Comparison of ENCODE assay signal across 9 mouse cellular contexts in the genomic region with DNA sequence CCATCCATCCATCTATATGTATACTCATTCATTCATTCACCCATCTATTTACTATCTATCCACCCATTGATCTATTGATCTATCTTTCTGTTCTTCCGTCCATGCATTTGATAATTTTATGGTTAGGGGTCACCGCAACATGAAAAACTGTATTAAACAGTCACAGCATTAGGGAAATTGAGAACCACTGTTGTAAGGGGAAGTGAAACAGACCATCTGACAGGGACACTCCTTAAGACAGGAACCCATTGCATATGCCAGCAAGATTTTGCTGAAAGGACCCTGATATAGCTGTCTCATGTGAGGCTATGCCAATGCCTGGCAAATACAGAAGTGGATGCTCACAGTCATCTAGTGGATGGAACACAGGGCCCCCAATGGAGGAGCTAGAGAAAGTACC. TPM values are rescaled to one million over a fixed set of nuclear protein-coding genes. Genes with fewer than 3 reads are reported as not detected.
A peak's percentile ranks its signal among the peaks of the same experiment; 100 is the strongest.
DNase-seq lines count a peak whose midpoint lies in the region; ATAC-seq and TF ChIP-seq lines count a peak whose summit lies in the region.
"Not testable (repeated sequence)": the region's sequence is repeated elsewhere in the genome, so short reads cannot be mapped to it uniquely, and the experiment has no call there.
"Had no signal": no experiment of that assay in that cellular context is flagged by ENCODE, and none has a peak within 500 bp of the region (broad histone marks: within the 10 kb centered on the region; RNA-seq: fewer than 3 reads in every experiment).

No protein-coding gene starts in this region.

- TF ChIP-seq RAD21 in CH12.LX (IDR thresholded peaks at IDR 0.05; ENCODE audit: low read depth, low read length) = not testable (repeated sequence)

- not testable (repeated sequence) for H3K36me3 ChIP-seq in CH12.LX (replicated peaks in 1 of 2; ENCODE audit: control insufficient read depth in 1 of 2, insufficient read depth in 1 of 2, low read length in 1 of 2); hindbrain, embryonic 12.5 days; hindbrain, embryonic 15.5 days; midbrain, embryonic 14.5 days (ENCODE audit: control insufficient read depth, insufficient read depth, low read length); neural tube, embryonic 13.5 days; splenic B cell, adult 2 months (ENCODE audit: control insufficient read depth, insufficient read depth, low read length, poor library complexity, severe bottlenecking)

- H3K4me2 ChIP-seq in CH12.LX (ENCODE audit: insufficient read depth, low read depth, poor library complexity, severe bottlenecking); hindbrain, embryonic 12.5 days (replicated peaks); hindbrain, embryonic 15.5 days; midbrain, embryonic 14.5 days (ENCODE audit: low read length); neural tube, embryonic 13.5 days: not testable (repeated sequence)

- 81% methylated on average over 2 of the region's 2 CpGs for WGBS in hindbrain, embryonic 12.5 days
- WGBS in hindbrain, embryonic 15.5 days = 83% methylated on average over 2 of the region's 2 CpGs
- WGBS in midbrain, embryonic 14.5 days = 82% methylated on average over 2 of the region's 2 CpGs
- 78% methylated on average over 2 of the region's 2 CpGs for WGBS in neural tube, embryonic 13.5 days

- dilution Hi-C loops in CH12.LX (cut with MboI; ENCODE audit: extremely low pct_ligation_motif_present, extremely low pct_unique_long_range_greater_than_20kb, low sequenced_read_pairs) = not testable (repeated sequence)

- peak; percentile 23 for DNase-seq in CH12.LX (ENCODE audit: extremely low read depth)
- not testable (repeated sequence) for DNase-seq in midbrain, embryonic 14.5 days
- DNase-seq in splenic B cell, adult 2 months (ENCODE audit: low read depth, low spot score) = peak; percentile 32

- TF ChIP-seq EP300 in CH12.LX (IDR thresholded peaks at IDR 0.05; ENCODE audit: low read length) = 0 out of 2 replicates have a peak, but pooled peaks have one; percentile 46

- peak; percentile 86 for ATAC-seq in granulocyte monocyte progenitor cell, adult 5-6 weeks (replicated peaks; ENCODE audit: poor library complexity, severe bottlenecking)
- ATAC-seq in hindbrain, embryonic 12.5 days (ENCODE audit: low FRiP score); hindbrain, embryonic 15.5 days (ENCODE audit: low FRiP score, low read depth); midbrain, embryonic 14.5 days (ENCODE audit: low FRiP score, low TSS enrichment); neural tube, embryonic 13.5 days (ENCODE audit: low read depth): not testable (repeated sequence)
- peak; percentile 69 for ATAC-seq in megakaryocyte progenitor cell, adult 5-6 weeks (replicated peaks; ENCODE audit: poor library complexity)

- H3K27me3 ChIP-seq in CH12.LX (replicated peaks); hindbrain, embryonic 12.5 days; hindbrain, embryonic 15.5 days; midbrain, embryonic 14.5 days (ENCODE audit: control insufficient read depth, insufficient read depth, low read length); neural tube, embryonic 13.5 days; splenic B cell, adult 2 months (ENCODE audit: control insufficient read depth, insufficient read depth, low read length, poor library complexity, severe bottlenecking): not testable (repeated sequence)

- H3K9me3 ChIP-seq in CH12.LX (replicated peaks; ENCODE audit: low read length); hindbrain, embryonic 12.5 days (replicated peaks); hindbrain, embryonic 15.5 days; midbrain, embryonic 14.5 days (ENCODE audit: control insufficient read depth, low read length); neural tube, embryonic 13.5 days: not testable (repeated sequence)

- not testable (repeated sequence) for H3K9ac ChIP-seq in CH12.LX (ENCODE audit: insufficient read depth, low read depth); hindbrain, embryonic 12.5 days; hindbrain, embryonic 15.5 days; midbrain, embryonic 14.5 days (replicated peaks; ENCODE audit: low read length); neural tube, embryonic 13.5 days

- TF ChIP-seq POLR2A in CH12.LX (IDR thresholded peaks at IDR 0.05; ENCODE audit: low read depth, low read length) = not testable (repeated sequence)

- not testable (repeated sequence) for H3K27ac ChIP-seq in CH12.LX (ENCODE audit: insufficient read depth, low read depth)
- H3K27ac ChIP-seq in hindbrain, embryonic 12.5 days = peak overlapping the region; percentile 73
- peak overlapping the region; percentile 61; the same call in 1 of the 2 replicates for H3K27ac ChIP-seq in hindbrain, embryonic 15.5 days (replicated peaks)
- peak overlapping the region; percentile 75 for H3K27ac ChIP-seq in midbrain, embryonic 14.5 days (replicated peaks; ENCODE audit: low read depth, low read length)
- H3K27ac ChIP-seq in neural tube, embryonic 13.5 days (replicated peaks) = peak overlapping the region; percentile 80

- TF ChIP-seq CTCF in CH12.LX (conservative IDR thresholded peaks at IDR 0.05 in 1 of 2, IDR thresholded peaks at IDR 0.05 in 1 of 2; ENCODE audit: low read depth in 2 of 2, low read length in 2 of 2) = not testable (repeated sequence)

- H3K79me2 ChIP-seq in CH12.LX (replicated peaks; ENCODE audit: control insufficient read depth, extremely low read depth, insufficient read depth, poor library complexity, severe bottlenecking) = not testable (repeated sequence)

- in situ Hi-C loops in CH12.LX (cut with MboI; ENCODE audit: low pct_ligation_motif_present, low pct_unique_long_range_greater_than_20kb, low sequenced_read_pairs) = not testable (repeated sequence)

- H3K4me1 ChIP-seq in CH12.LX (ENCODE audit: control insufficient read depth in 1 of 2, insufficient read depth in 2 of 2) = peaks cover 0 to 16% of the 10 kb centered on the region in 2 experiments; a peak in 3 of 4 replicates
- peaks cover 29% of the 10 kb centered on the region for H3K4me1 ChIP-seq in hindbrain, embryonic 12.5 days
- H3K4me1 ChIP-seq in hindbrain, embryonic 15.5 days (replicated peaks) = peaks cover 22% of the 10 kb centered on the region
- peaks cover 21% of the 10 kb centered on the region for H3K4me1 ChIP-seq in midbrain, embryonic 14.5 days (ENCODE audit: control insufficient read depth, insufficient read depth, low read length)
- H3K4me1 ChIP-seq in neural tube, embryonic 13.5 days (replicated peaks) = peaks cover 39% of the 10 kb centered on the region

- not testable (repeated sequence) for H3K4me3 ChIP-seq in CH12.LX (replicated peaks in 1 of 3; ENCODE audit: low read depth in 2 of 3, low read length in 2 of 3, poor library complexity in 1 of 3); hindbrain, embryonic 12.5 days; hindbrain, embryonic 15.5 days; midbrain, embryonic 14.5 days (replicated peaks; ENCODE audit: low read depth, low read length); neural tube, embryonic 13.5 days

RNA-seq across cellular contexts. Expression of a gene that starts 38.6 kb away (rescaled TPM):
- 43.0 and 55.8 TPM in 2 replicates for total RNA-seq in CH12.LX (2012; rRNA removed)
- total RNA-seq in CH12.LX (2014; rRNA removed) = 48.6 and 51.4 TPM in 2 replicates
- 37.0 and 38.3 TPM in 2 replicates for polyA plus RNA-seq in CH12.LX (2012; ENCODE audit: insufficient read length, low read depth)
- 14.8 and 22.5 TPM in 2 replicates for total RNA-seq in granulocyte monocyte progenitor cell, adult 5-6 weeks (2014; fragmentation: Nextera tagmentation)
- total RNA-seq in granulocyte monocyte progenitor cell, adult 5-6 weeks (2017) = 16.1 and 22.4 TPM in 2 replicates
- 47.2 and 49.4 TPM in 2 replicates for polyA plus RNA-seq in hindbrain, embryonic 12.5 days (2016; fragmentation: Nextera tagmentation; extraction: Ambion mirVana)
- 66.0 and 66.3 TPM in 2 replicates for polyA plus RNA-seq in hindbrain, embryonic 15.5 days (2015; fragmentation: Nextera tagmentation; extraction: Ambion mirVana)
- 14.7 and 18.5 TPM in 2 replicates for total RNA-seq in megakaryocyte progenitor cell, adult 5-6 weeks (2015)
- 14.7 and 19.1 TPM in 2 replicates for total RNA-seq in megakaryocyte progenitor cell, adult 5-6 weeks (2017)
- 56.7 and 68.6 TPM in 2 replicates for polyA plus RNA-seq in midbrain, embryonic 14.5 days (2014; fragmentation: Nextera tagmentation; extraction: Ambion mirVana)
- polyA plus RNA-seq in neural tube, embryonic 13.5 days (2015; fragmentation: Nextera tagmentation; extraction: Ambion mirVana) = 55.4 and 58.9 TPM in 2 replicates

RNA-seq across cellular contexts. Expression of a gene that starts 45.9 kb away (rescaled TPM):
- total RNA-seq in CH12.LX (2012; rRNA removed) = 4.2 and 5.0 TPM in 2 replicates
- total RNA-seq in CH12.LX (2014; rRNA removed) = 3.7 and 4.0 TPM in 2 replicates
- polyA plus RNA-seq in CH12.LX (2012; ENCODE audit: insufficient read length, low read depth) = 10.5 and 13.7 TPM in 2 replicates
- total RNA-seq in granulocyte monocyte progenitor cell, adult 5-6 weeks (2014; fragmentation: Nextera tagmentation) = 18.2 and 28.0 TPM in 2 replicates
- 3.7 and 6.3 TPM in 2 replicates for total RNA-seq in granulocyte monocyte progenitor cell, adult 5-6 weeks (2017)
- 18.3 and 19.8 TPM in 2 replicates for polyA plus RNA-seq in hindbrain, embryonic 12.5 days (2016; fragmentation: Nextera tagmentation; extraction: Ambion mirVana)
- 13.8 TPM in 2 replicates for polyA plus RNA-seq in hindbrain, embryonic 15.5 days (2015; fragmentation: Nextera tagmentation; extraction: Ambion mirVana)
- 8.3 and 17.3 TPM in 2 replicates for total RNA-seq in megakaryocyte progenitor cell, adult 5-6 weeks (2015)
- total RNA-seq in megakaryocyte progenitor cell, adult 5-6 weeks (2017) = 4.2 and 6.4 TPM in 2 replicates
- 12.1 and 20.8 TPM in 2 replicates for polyA plus RNA-seq in midbrain, embryonic 14.5 days (2014; fragmentation: Nextera tagmentation; extraction: Ambion mirVana)
- polyA plus RNA-seq in neural tube, embryonic 13.5 days (2015; fragmentation: Nextera tagmentation; extraction: Ambion mirVana) = 16.0 and 16.2 TPM in 2 replicates

RNA-seq across cellular contexts. Expression of a gene that starts 47.8 kb away (rescaled TPM):
- total RNA-seq in CH12.LX (2012; rRNA removed) = 264 and 291 TPM in 2 replicates
- 134 and 155 TPM in 2 replicates for total RNA-seq in CH12.LX (2014; rRNA removed)
- 264 and 328 TPM in 2 replicates for polyA plus RNA-seq in CH12.LX (2012; ENCODE audit: insufficient read length, low read depth)
- total RNA-seq in granulocyte monocyte progenitor cell, adult 5-6 weeks (2014; fragmentation: Nextera tagmentation) = 459 and 544 TPM in 2 replicates
- total RNA-seq in granulocyte monocyte progenitor cell, adult 5-6 weeks (2017) = 101 and 107 TPM in 2 replicates
- 445 and 471 TPM in 2 replicates for polyA plus RNA-seq in hindbrain, embryonic 12.5 days (2016; fragmentation: Nextera tagmentation; extraction: Ambion mirVana)
- 441 and 476 TPM in 2 replicates for polyA plus RNA-seq in hindbrain, embryonic 15.5 days (2015; fragmentation: Nextera tagmentation; extraction: Ambion mirVana)
- total RNA-seq in megakaryocyte progenitor cell, adult 5-6 weeks (2015) = 420 and 464 TPM in 2 replicates
- total RNA-seq in megakaryocyte progenitor cell, adult 5-6 weeks (2017) = 94.8 and 151 TPM in 2 replicates
- polyA plus RNA-seq in midbrain, embryonic 14.5 days (2014; fragmentation: Nextera tagmentation; extraction: Ambion mirVana) = 444 and 552 TPM in 2 replicates
- polyA plus RNA-seq in neural tube, embryonic 13.5 days (2015; fragmentation: Nextera tagmentation; extraction: Ambion mirVana) = 479 and 545 TPM in 2 replicates

RNA-seq across cellular contexts. Expression of a gene that starts 55.7 kb away (rescaled TPM):
- 0.08 TPM in 1 of 2 replicates, not detected in the other for total RNA-seq in CH12.LX (2012; rRNA removed)
- total RNA-seq in CH12.LX (2014; rRNA removed) = not detected in 2 replicates
- 0.14 and 0.47 TPM in 2 replicates for polyA plus RNA-seq in CH12.LX (2012; ENCODE audit: insufficient read length, low read depth)
- not detected in 2 replicates for total RNA-seq in granulocyte monocyte progenitor cell, adult 5-6 weeks (2014; fragmentation: Nextera tagmentation)
- total RNA-seq in granulocyte monocyte progenitor cell, adult 5-6 weeks (2017) = 0.09 TPM in 1 of 2 replicates, not detected in the other
- polyA plus RNA-seq in hindbrain, embryonic 12.5 days (2016; fragmentation: Nextera tagmentation; extraction: Ambion mirVana) = 68.7 and 75.0 TPM in 2 replicates
- 199 and 226 TPM in 2 replicates for polyA plus RNA-seq in hindbrain, embryonic 15.5 days (2015; fragmentation: Nextera tagmentation; extraction: Ambion mirVana)
- total RNA-seq in megakaryocyte progenitor cell, adult 5-6 weeks (2015) = 0.27 and 0.32 TPM in 2 replicates
- total RNA-seq in megakaryocyte progenitor cell, adult 5-6 weeks (2017) = 0.34 TPM in 1 of 2 replicates, not detected in the other
- polyA plus RNA-seq in midbrain, embryonic 14.5 days (2014; fragmentation: Nextera tagmentation; extraction: Ambion mirVana) = 143 and 173 TPM in 2 replicates
- polyA plus RNA-seq in neural tube, embryonic 13.5 days (2015; fragmentation: Nextera tagmentation; extraction: Ambion mirVana) = 127 and 128 TPM in 2 replicates
- total RNA-seq: hematopoietic stem cell, adult 5-6 weeks had no signal
